ENCODE assay signal across 9 mouse cellular contexts in genomic region chr15:78984286-78984778, GRCm38 (mm10). TPM values are rescaled to one million over a fixed set of nuclear protein-coding genes. Genes with fewer than 3 reads are reported as not detected.
A peak's percentile ranks its signal among the peaks of the same experiment; 100 is the strongest.
DNase-seq lines count a peak whose midpoint lies in the region; ATAC-seq lines count a peak whose summit lies in the region.
"Had no signal": no experiment of that assay in that cellular context is flagged by ENCODE, and none has a peak within 500 bp of the region (broad histone marks: within the 10 kb centered on the region; RNA-seq: fewer than 3 reads in every experiment).

No protein-coding gene starts in this region.

- DNase-seq in midbrain, embryonic 11.5 days (ENCODE audit: low spot score, missing footprints) = no peak
- no peak for DNase-seq in layer of hippocampus, adult 9-11 months
- DNase-seq in urinary bladder, postnatal 25 days (ENCODE audit: low spot score) = no peak

- H3K4me2 ChIP-seq in midbrain, embryonic 11.5 days = peak overlapping the region; percentile 95
- no peak overlapping the region for H3K4me2 ChIP-seq in midbrain, embryonic 15.5 days
- H3K4me2 ChIP-seq in limb, embryonic 12.5 days = peak overlapping the region; percentile 94
- H3K4me2 ChIP-seq in stomach, embryonic 15.5 days = peak overlapping the region; percentile 87

- H3K27me3 ChIP-seq in erythroblast, embryonic 14.5 days (ENCODE audit: control insufficient read depth) = no peaks in the 10 kb centered on the region
- no peaks in the 10 kb centered on the region for H3K27me3 ChIP-seq in midbrain, embryonic 11.5 days (ENCODE audit: control insufficient read depth, insufficient read depth, low read length)
- no peaks in the 10 kb centered on the region for H3K27me3 ChIP-seq in midbrain, embryonic 15.5 days (replicated peaks)
- no peaks in the 10 kb centered on the region for H3K27me3 ChIP-seq in limb, embryonic 12.5 days
- no peaks in the 10 kb centered on the region for H3K27me3 ChIP-seq in stomach, embryonic 15.5 days (replicated peaks)

- H3K9me3 ChIP-seq in erythroblast, embryonic 14.5 days (ENCODE audit: control insufficient read depth, low read length) = no peaks in the 10 kb centered on the region
- no peaks in the 10 kb centered on the region for H3K9me3 ChIP-seq in midbrain, embryonic 11.5 days (ENCODE audit: control insufficient read depth, low read length)
- H3K9me3 ChIP-seq in midbrain, embryonic 15.5 days = no peaks in the 10 kb centered on the region
- H3K9me3 ChIP-seq in limb, embryonic 12.5 days = no peaks in the 10 kb centered on the region
- H3K9me3 ChIP-seq in stomach, embryonic 15.5 days = no peaks in the 10 kb centered on the region

- peak overlapping the region; percentile 86 for H3K4me3 ChIP-seq in erythroblast, embryonic 14.5 days (replicated peaks)
- peak overlapping the region; percentile 63; the same call in 1 of the 2 replicates for H3K4me3 ChIP-seq in midbrain, embryonic 11.5 days (ENCODE audit: low read depth, low read length)
- H3K4me3 ChIP-seq in midbrain, embryonic 15.5 days = no peak overlapping the region
- H3K4me3 ChIP-seq in limb, embryonic 12.5 days (replicated peaks) = peak overlapping the region; percentile 89
- H3K4me3 ChIP-seq in stomach, embryonic 15.5 days (replicated peaks) = peak overlapping the region; percentile 86

- peaks cover 37% of the 10 kb centered on the region for H3K36me3 ChIP-seq in erythroblast, embryonic 14.5 days (ENCODE audit: control insufficient read depth)
- H3K36me3 ChIP-seq in midbrain, embryonic 11.5 days (ENCODE audit: control insufficient read depth, insufficient read depth, low read length) = no peaks in the 10 kb centered on the region
- H3K36me3 ChIP-seq in midbrain, embryonic 15.5 days (replicated peaks) = 0 out of 2 replicates have a peak, but pooled peaks cover 2% of the 10 kb centered on the region
- H3K36me3 ChIP-seq in limb, embryonic 12.5 days = peaks cover 21% of the 10 kb centered on the region
- peaks cover 2% of the 10 kb centered on the region; the same call in 1 of the 2 replicates for H3K36me3 ChIP-seq in stomach, embryonic 15.5 days

- peaks cover 51% of the 10 kb centered on the region for H3K4me1 ChIP-seq in erythroblast, embryonic 14.5 days (ENCODE audit: control insufficient read depth)
- peaks cover 13% of the 10 kb centered on the region for H3K4me1 ChIP-seq in midbrain, embryonic 11.5 days (ENCODE audit: control insufficient read depth, insufficient read depth, low read length)
- H3K4me1 ChIP-seq in midbrain, embryonic 15.5 days = peaks cover 36% of the 10 kb centered on the region
- H3K4me1 ChIP-seq in limb, embryonic 12.5 days (replicated peaks) = peaks cover 54% of the 10 kb centered on the region
- peaks cover 52% of the 10 kb centered on the region for H3K4me1 ChIP-seq in stomach, embryonic 15.5 days

- peak overlapping the region; percentile 86; the same call in 1 of the 2 replicates for H3K9ac ChIP-seq in midbrain, embryonic 11.5 days (ENCODE audit: low read length)
- H3K9ac ChIP-seq in midbrain, embryonic 15.5 days = no peak overlapping the region
- peak overlapping the region; percentile 88 for H3K9ac ChIP-seq in limb, embryonic 12.5 days (replicated peaks)
- no peak overlapping the region for H3K9ac ChIP-seq in stomach, embryonic 15.5 days

- H3K27ac ChIP-seq in midbrain, embryonic 11.5 days (ENCODE audit: low read depth, low read length) = no peak overlapping the region
- H3K27ac ChIP-seq in midbrain, embryonic 15.5 days = no peak overlapping the region
- peak overlapping the region; percentile 94 for H3K27ac ChIP-seq in limb, embryonic 12.5 days
- H3K27ac ChIP-seq in stomach, embryonic 15.5 days = peak overlapping the region; percentile 95

- ATAC-seq in erythroblast, adult 5-6 weeks (replicated peaks; ENCODE audit: low FRiP score, poor library complexity, severe bottlenecking) = no peak
- ATAC-seq in midbrain, embryonic 11.5 days (ENCODE audit: low FRiP score) = no peak
- ATAC-seq in midbrain, embryonic 15.5 days (replicated peaks) = no peak
- no peak for ATAC-seq in limb, embryonic 12.5 days (ENCODE audit: insufficient number of reproducible peaks, insufficient read depth, low FRiP score, low TSS enrichment, low read depth)
- no peak for ATAC-seq in stomach, embryonic 15.5 days (ENCODE audit: insufficient read depth, low FRiP score, low read depth)

- 38% methylated on average over 5 of the region's 5 CpGs for WGBS in midbrain, embryonic 11.5 days
- WGBS in midbrain, embryonic 15.5 days = 41% methylated on average over 5 of the region's 5 CpGs
- 31% methylated on average over 5 of the region's 5 CpGs for WGBS in limb, embryonic 12.5 days
- 17% methylated on average over 5 of the region's 5 CpGs for WGBS in stomach, embryonic 15.5 days

RNA-seq across cellular contexts. Expression of gene Triobp, which starts 36.8 kb away (rescaled TPM):
- polyA plus RNA-seq in erythroblast, embryonic 14.5 days (2012) = 19.1 and 20.3 TPM in 2 replicates
- total RNA-seq in erythroblast, adult 5-6 weeks (2015; ENCODE audit: low replicate concordance) = 42.6 and 43.6 TPM in 2 replicates
- 16.3 and 20.9 TPM in 2 replicates for total RNA-seq in erythroblast, adult 5-6 weeks (2017; ENCODE audit: low replicate concordance)
- polyA plus RNA-seq in midbrain, embryonic 11.5 days (2014; fragmentation: Nextera tagmentation; extraction: Ambion mirVana) = 33.2 and 34.8 TPM in 2 replicates
- polyA plus RNA-seq in midbrain, embryonic 15.5 days (2015; fragmentation: Nextera tagmentation; extraction: Ambion mirVana) = 51.7 and 55.5 TPM in 2 replicates
- 37.9 and 42.2 TPM in 2 replicates for polyA plus RNA-seq in limb, embryonic 12.5 days (2016; fragmentation: Nextera tagmentation; extraction: Ambion mirVana)
- polyA plus RNA-seq in stomach, embryonic 15.5 days (2015; fragmentation: Nextera tagmentation; extraction: Ambion mirVana) = 54.4 TPM in 2 replicates

RNA-seq across cellular contexts. Expression of gene H1f0, which starts 43.9 kb away (rescaled TPM):
- 15.5 and 19.5 TPM in 2 replicates for polyA plus RNA-seq in erythroblast, embryonic 14.5 days (2012)
- 6.5 and 8.6 TPM in 2 replicates for total RNA-seq in erythroblast, adult 5-6 weeks (2015; ENCODE audit: low replicate concordance)
- total RNA-seq in erythroblast, adult 5-6 weeks (2017; ENCODE audit: low replicate concordance) = 8.2 and 20.5 TPM in 2 replicates
- polyA plus RNA-seq in midbrain, embryonic 11.5 days (2014; fragmentation: Nextera tagmentation; extraction: Ambion mirVana) = 355 and 376 TPM in 2 replicates
- polyA plus RNA-seq in midbrain, embryonic 15.5 days (2015; fragmentation: Nextera tagmentation; extraction: Ambion mirVana) = 183 and 198 TPM in 2 replicates
- polyA plus RNA-seq in limb, embryonic 12.5 days (2016; fragmentation: Nextera tagmentation; extraction: Ambion mirVana) = 677 and 728 TPM in 2 replicates
- 546 and 587 TPM in 2 replicates for polyA plus RNA-seq in stomach, embryonic 15.5 days (2015; fragmentation: Nextera tagmentation; extraction: Ambion mirVana)

RNA-seq across cellular contexts. Expression of gene Nol12, which starts 49.6 kb away (rescaled TPM):
- 3.9 and 5.4 TPM in 2 replicates for polyA plus RNA-seq in erythroblast, embryonic 14.5 days (2012)
- total RNA-seq in erythroblast, adult 5-6 weeks (2015; ENCODE audit: low replicate concordance) = 1.5 and 6.1 TPM in 2 replicates
- total RNA-seq in erythroblast, adult 5-6 weeks (2017; ENCODE audit: low replicate concordance) = 7.6 and 10.7 TPM in 2 replicates
- 58.3 and 62.7 TPM in 2 replicates for polyA plus RNA-seq in midbrain, embryonic 11.5 days (2014; fragmentation: Nextera tagmentation; extraction: Ambion mirVana)
- polyA plus RNA-seq in midbrain, embryonic 15.5 days (2015; fragmentation: Nextera tagmentation; extraction: Ambion mirVana) = 62.5 and 65.8 TPM in 2 replicates
- 61.1 and 61.6 TPM in 2 replicates for polyA plus RNA-seq in limb, embryonic 12.5 days (2016; fragmentation: Nextera tagmentation; extraction: Ambion mirVana)
- 47.4 and 49.9 TPM in 2 replicates for polyA plus RNA-seq in stomach, embryonic 15.5 days (2015; fragmentation: Nextera tagmentation; extraction: Ambion mirVana)

RNA-seq across cellular contexts. Expression of gene Galr3, which starts 57.4 kb away (rescaled TPM):
- 0.06 TPM in 1 of 2 replicates, not detected in the other for polyA plus RNA-seq in erythroblast, embryonic 14.5 days (2012)
- total RNA-seq in erythroblast, adult 5-6 weeks (2015; ENCODE audit: low replicate concordance) = not detected in 2 replicates
- not detected in 2 replicates for total RNA-seq in erythroblast, adult 5-6 weeks (2017; ENCODE audit: low replicate concordance)
- polyA plus RNA-seq in midbrain, embryonic 11.5 days (2014; fragmentation: Nextera tagmentation; extraction: Ambion mirVana) = not detected in 2 replicates
- polyA plus RNA-seq in midbrain, embryonic 15.5 days (2015; fragmentation: Nextera tagmentation; extraction: Ambion mirVana) = not detected in 2 replicates
- 0.18 TPM in 1 of 2 replicates, not detected in the other for polyA plus RNA-seq in limb, embryonic 12.5 days (2016; fragmentation: Nextera tagmentation; extraction: Ambion mirVana)
- polyA plus RNA-seq in stomach, embryonic 15.5 days (2015; fragmentation: Nextera tagmentation; extraction: Ambion mirVana) = 0.68 and 0.89 TPM in 2 replicates
- total RNA-seq: neutrophil, adult 5-6 weeks had no signal

RNA-seq across cellular contexts. Expression of gene Lgals1, which starts 57.8 kb away (rescaled TPM):
- 121 and 168 TPM in 2 replicates for polyA plus RNA-seq in erythroblast, embryonic 14.5 days (2012)
- total RNA-seq in erythroblast, adult 5-6 weeks (2015; ENCODE audit: low replicate concordance) = 46.1 and 56.2 TPM in 2 replicates
- 77.5 and 79.0 TPM in 2 replicates for total RNA-seq in erythroblast, adult 5-6 weeks (2017; ENCODE audit: low replicate concordance)
- polyA plus RNA-seq in midbrain, embryonic 11.5 days (2014; fragmentation: Nextera tagmentation; extraction: Ambion mirVana) = 360 and 382 TPM in 2 replicates
- polyA plus RNA-seq in midbrain, embryonic 15.5 days (2015; fragmentation: Nextera tagmentation; extraction: Ambion mirVana) = 80.4 and 93.5 TPM in 2 replicates
- 922 and 966 TPM in 2 replicates for polyA plus RNA-seq in limb, embryonic 12.5 days (2016; fragmentation: Nextera tagmentation; extraction: Ambion mirVana)
- polyA plus RNA-seq in stomach, embryonic 15.5 days (2015; fragmentation: Nextera tagmentation; extraction: Ambion mirVana) = 1,300 and 1,476 TPM in 2 replicates

Comparison
In these comparisons a context has a peak if more than half of its experiments do, and no peak if none do; other contexts are left out.
1. H3K9ac ChIP-seq: peak in midbrain, embryonic 11.5 days (single experiment) and limb, embryonic 12.5 days (single experiment); none in midbrain, embryonic 15.5 days (single experiment) and stomach, embryonic 15.5 days (single experiment).
2. H3K27ac ChIP-seq: peak in limb, embryonic 12.5 days (single experiment) and stomach, embryonic 15.5 days (single experiment); none in midbrain, embryonic 11.5 days (single experiment) and midbrain, embryonic 15.5 days (single experiment).